Mouse (Mus musculus): ENCODE results near the gene Mindy2. TPM values are rescaled to one million over a fixed set of nuclear protein-coding genes. Genes with fewer than 3 reads are reported as not detected.

The Mindy2 gene
- polyA plus RNA-seq, 1 experiment, result 4.0 TPM

- Histone ChIP-seq H3K4me3 (no peak overlapping the region), H3K27me3 (ENCODE audit: control insufficient read depth, insufficient read depth, insufficient read length) (no peaks in the 10 kb centered on the region), H3ac (ENCODE audit: control insufficient read depth, insufficient read length) (no peak overlapping the region), H3K36me3 (ENCODE audit: control insufficient read depth, insufficient read depth) (peaks cover 13% of the 10 kb centered on the region), H3K79me2 (ENCODE audit: control insufficient read depth, insufficient read depth) (peaks cover 81% of the 10 kb centered on the region), H3K4me2 (ENCODE audit: low read depth) (no peak overlapping the region)
- TF ChIP-seq TCF3 (IDR thresholded peaks at IDR 0.05; ENCODE audit: insufficient read length, low read depth), result no peak
These were observed 105.5 kb downstream of the Mindy2 start for GRCm38 (mm10) chr9:70551524-70551923.

Other genes starting within 250 kb of the Mindy2 start
- 58.8 TPM for gene Ccnb2, start 235.6 kb downstream of the Mindy2 start, polyA plus RNA-seq (2012; fragmentation: generic; extraction: Trizol)
- gene Rnf111, start 153.4 kb downstream of the Mindy2 start, polyA plus RNA-seq (2012; fragmentation: generic; extraction: Trizol), result 9.9 TPM
- 10.8 TPM for gene Sltm, start 114.4 kb downstream of the Mindy2 start, polyA plus RNA-seq (2012; fragmentation: generic; extraction: Trizol)
- gene Gm10642, start 923 bp downstream of the Mindy2 start, polyA plus RNA-seq (2012; fragmentation: generic; extraction: Trizol), result 0.48 TPM
- 18.3 TPM for gene Adam10, start 21.8 kb upstream of the Mindy2 start, polyA plus RNA-seq (2012; fragmentation: generic; extraction: Trizol)

Data from myocyte (in vitro differentiated cells).